31 mouse cellular contexts compared by ENCODE assay signal in genomic region chr16:20429328-20429727, GRCm38 (mm10). TPM values are rescaled to one million over a fixed set of nuclear protein-coding genes. Genes with fewer than 3 reads are reported as not detected.
DNase-seq lines count a peak whose midpoint lies in the region; ATAC-seq and TF ChIP-seq lines count a peak whose summit lies in the region.
"Had no signal": no experiment of that assay in that cellular context is flagged by ENCODE, and none has a peak within 500 bp of the region (broad histone marks: within the 10 kb centered on the region; RNA-seq: fewer than 3 reads in every experiment).

No protein-coding gene starts in this region.

- no peak overlapping the region for H3K4me2 ChIP-seq in heart, embryonic 11.5 days
- no peak overlapping the region for H3K4me2 ChIP-seq in hindbrain, embryonic 13.5 days
- H3K4me2 ChIP-seq: embryonic facial prominence, embryonic 13.5 days; forebrain, embryonic 13.5 days; heart, embryonic 12.5 days; heart, embryonic 15.5 days; hindbrain, embryonic 14.5 days had no signal

- in situ Hi-C loops in Patski (cut with MboI; ENCODE audit: low pct_unique_long_range_greater_than_20kb): no loop called here

- H3K9ac ChIP-seq in heart, embryonic 11.5 days (ENCODE audit: low read depth, low read length): no peak overlapping the region
- H3K9ac ChIP-seq in hindbrain, embryonic 13.5 days: no peak overlapping the region
- H3K9ac ChIP-seq: embryonic facial prominence, embryonic 13.5 days; forebrain, embryonic 13.5 days; heart, embryonic 12.5 days; heart, embryonic 15.5 days; hindbrain, embryonic 14.5 days had no signal

- POLR2A ChIA-PET in Patski (lab: Charles Lee): interaction anchor here (0.6 kb wide), 1 partner anchor 127 kb away, joined by 3 read pairs; the partner anchor contains the start of gene Parl

- H3K27ac ChIP-seq in heart, embryonic 11.5 days (ENCODE audit: low read depth, low read length): no peak overlapping the region
- no peak overlapping the region for H3K27ac ChIP-seq in hindbrain, embryonic 13.5 days
- H3K27ac ChIP-seq: embryonic facial prominence, embryonic 10.5 days; embryonic facial prominence, embryonic 13.5 days; forebrain, embryonic 10.5 days; forebrain, embryonic 13.5 days; heart, embryonic 15.5 days; hindbrain, embryonic 10.5 days; hindbrain, embryonic 14.5 days; hindbrain, postnatal 0 days had no signal

- H3K9me3 ChIP-seq in heart, embryonic 11.5 days (replicated peaks; ENCODE audit: control insufficient read depth, low read length): no peaks in the 10 kb centered on the region
- no peaks in the 10 kb centered on the region for H3K9me3 ChIP-seq in hindbrain, embryonic 13.5 days
- H3K9me3 ChIP-seq: embryonic facial prominence, embryonic 10.5 days; embryonic facial prominence, embryonic 13.5 days; forebrain, embryonic 10.5 days; forebrain, embryonic 13.5 days; heart, embryonic 12.5 days; heart, embryonic 15.5 days; hindbrain, embryonic 10.5 days had no signal

- H3K4me1 ChIP-seq in heart, embryonic 11.5 days (ENCODE audit: control insufficient read depth, insufficient read depth, low read length): peaks cover 10% of the 10 kb centered on the region
- H3K4me1 ChIP-seq in hindbrain, embryonic 13.5 days (replicated peaks): peaks cover 12% of the 10 kb centered on the region

- TF ChIP-seq CTCF in Patski (IDR thresholded peaks at IDR 0.05): no peak

- no peaks in the 10 kb centered on the region for H3K27me3 ChIP-seq in heart, embryonic 11.5 days (ENCODE audit: control insufficient read depth, insufficient read depth, low read length)
- H3K27me3 ChIP-seq in Patski: no peaks in the 10 kb centered on the region
- H3K27me3 ChIP-seq in hindbrain, embryonic 13.5 days: no peaks in the 10 kb centered on the region
- H3K27me3 ChIP-seq: embryonic facial prominence, embryonic 13.5 days; forebrain, embryonic 13.5 days; heart, embryonic 12.5 days; heart, embryonic 15.5 days had no signal

- 83% methylated on average over 5 of the region's 5 CpGs for WGBS in heart, embryonic 11.5 days (ENCODE audit: insufficient replicate concordance)
- WGBS in hindbrain, embryonic 13.5 days: 92% methylated on average over 5 of the region's 5 CpGs

- no peaks in the 10 kb centered on the region for H3K36me3 ChIP-seq in heart, embryonic 11.5 days (ENCODE audit: control insufficient read depth, insufficient read depth, low read length)
- no peaks in the 10 kb centered on the region for H3K36me3 ChIP-seq in hindbrain, embryonic 13.5 days
- H3K36me3 ChIP-seq: embryonic facial prominence, embryonic 10.5 days; embryonic facial prominence, embryonic 13.5 days; forebrain, embryonic 10.5 days; heart, embryonic 12.5 days; heart, embryonic 15.5 days; hindbrain, embryonic 10.5 days had no signal

- ATAC-seq in heart, embryonic 11.5 days (replicated peaks; ENCODE audit: insufficient number of reproducible peaks, low FRiP score, low TSS enrichment): no peak
- no peak for ATAC-seq in Patski
- ATAC-seq in hindbrain, embryonic 13.5 days (ENCODE audit: low FRiP score): no peak
- ATAC-seq in erythroid progenitor cell, adult 5-6 weeks (replicated peaks; ENCODE audit: low FRiP score, poor library complexity, severe bottlenecking): no peak
- ATAC-seq: activated CD4-positive, CD25-positive, alpha-beta regulatory T cell, adult 4 months; forebrain, embryonic 13.5 days; forebrain, embryonic 16.5 days; hindbrain, postnatal 0 days; inflammation-experienced regulatory T-cells, adult 6 months had no signal

- no peak overlapping the region for H3K4me3 ChIP-seq in heart, embryonic 11.5 days (ENCODE audit: low read depth, low read length)
- no peak overlapping the region for H3K4me3 ChIP-seq in hindbrain, embryonic 13.5 days
- H3K4me3 ChIP-seq: embryonic facial prominence, embryonic 10.5 days; embryonic facial prominence, embryonic 13.5 days; erythroblast, embryonic 14.5 days; forebrain, embryonic 10.5 days; forebrain, embryonic 13.5 days; heart, embryonic 12.5 days; heart, embryonic 15.5 days; hindbrain, embryonic 10.5 days had no signal

- DNase-seq in heart, adult 11 months: peak; percentile 46
- DNase-seq in 416B (ENCODE audit: low read depth) (peak; percentile 73), Patski (ENCODE audit: low read depth, low spot score) (peak; percentile 6)
- DNase-seq: adrenal gland, adult 8-10 months; adrenal gland, postnatal 25 days; cerebellum, adult 11-12 months; cerebellum, adult 8-10 months; cerebellum, postnatal 10 days; cerebellum, postnatal 36 days; embryo, embryonic 11 days; gastrocnemius, postnatal 10 days; gastrocnemius, postnatal 36 days; heart, postnatal 10 days; heart, postnatal 36 days; kidney, adult 11 months had no signal

- CTCF ChIA-PET in Patski (lab: Charles Lee): no interaction called here

RNA-seq across cellular contexts. Expression of gene Abcc5, which starts 3.1 kb away (rescaled TPM):
- polyA plus RNA-seq in heart, embryonic 11.5 days (2014; fragmentation: Nextera tagmentation; extraction: Ambion mirVana): 54.6 and 66.1 TPM in 2 replicates
- polyA plus RNA-seq in Patski (2021): 60.2 TPM
- polyA plus RNA-seq in hindbrain, embryonic 13.5 days (2015; fragmentation: Nextera tagmentation; extraction: Ambion mirVana): 142 and 143 TPM in 2 replicates
- 26.0 and 40.4 TPM in 2 replicates for total RNA-seq in erythroid progenitor cell, adult 5-6 weeks (2015; ENCODE audit: low replicate concordance)
- 29.3 and 34.1 TPM in 2 replicates for total RNA-seq in erythroid progenitor cell, adult 5-6 weeks (2017; ENCODE audit: low replicate concordance)

Comparison
In these comparisons a context has a peak if more than half of its experiments do, and no peak if none do; other contexts are left out.
1. DNase-seq: peak in every context shown above with its lines; median percentile 73 in 416B; 46 in heart, adult 11 months; 6 in Patski.